Mouse (Mus musculus): ENCODE measurements at regions not wholly inside any gene's neighbourhood (a gene's known extent, or its start where the extent isn't known, plus 50 kb on each side); places are given as distances from the start of the nearest gene placed in this dataset.

DNA sequence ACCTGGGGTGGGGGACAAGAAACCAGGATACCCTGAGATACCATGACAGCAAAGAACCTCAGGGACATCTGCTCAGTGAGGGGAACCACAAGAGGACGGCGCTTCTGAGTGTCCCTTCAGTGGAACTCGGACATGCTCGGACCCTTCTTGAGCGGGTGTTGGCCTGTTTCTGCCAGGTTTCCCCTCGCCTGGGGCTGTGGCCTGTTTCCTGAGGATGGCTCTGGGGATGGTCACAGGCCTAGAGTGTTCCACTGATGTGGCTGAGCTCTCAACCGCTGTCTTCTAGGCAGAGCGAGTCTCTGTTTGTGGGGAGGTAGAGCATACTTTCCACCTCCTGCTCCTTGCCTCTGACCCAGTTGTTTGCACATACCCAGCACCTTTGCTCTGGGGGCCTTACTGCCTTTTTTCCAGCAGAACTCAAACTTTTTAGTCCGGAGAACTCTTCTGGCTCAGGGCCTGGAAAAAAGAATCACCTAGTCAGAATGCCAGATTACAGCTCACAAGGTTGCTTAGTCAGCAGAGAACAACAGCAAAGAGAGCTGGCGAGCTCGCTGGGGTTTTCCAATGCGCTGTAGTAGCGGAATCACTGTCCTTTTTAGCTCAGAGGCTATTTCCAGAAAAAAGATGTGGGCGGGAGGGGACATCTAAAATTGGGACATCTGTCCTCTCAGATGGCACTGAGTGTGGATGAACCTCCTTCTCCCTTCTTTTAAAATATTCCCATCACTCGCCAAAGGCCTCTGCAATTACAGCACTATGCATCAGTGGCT, 65.3 kb downstream of the Med10 start:
- Histone ChIP-seq H3K9me3 (ENCODE audit: low read length) (no peaks in the 10 kb centered on the region), H3K27me3 (ENCODE audit: insufficient read depth, low read length) (no peaks in the 10 kb centered on the region), H3K36me3 (ENCODE audit: insufficient read depth, low read length) (no peaks in the 10 kb centered on the region), H3K4me1 (replicated peaks; ENCODE audit: low read depth, low read length) (no peaks in the 10 kb centered on the region), H3K4me3 (replicated peaks; ENCODE audit: low read length) (no peak overlapping the region)
- TF ChIP-seq NANOG (IDR thresholded peaks at IDR 0.05; ENCODE audit: borderline replicate concordance, low read length) (no peak), POU5F1 (IDR thresholded peaks at IDR 0.05; ENCODE audit: borderline replicate concordance, low read length) (no peak), CTCF (conservative IDR thresholded peaks at IDR 0.05; ENCODE audit: low read length) (no peak)

DNA sequence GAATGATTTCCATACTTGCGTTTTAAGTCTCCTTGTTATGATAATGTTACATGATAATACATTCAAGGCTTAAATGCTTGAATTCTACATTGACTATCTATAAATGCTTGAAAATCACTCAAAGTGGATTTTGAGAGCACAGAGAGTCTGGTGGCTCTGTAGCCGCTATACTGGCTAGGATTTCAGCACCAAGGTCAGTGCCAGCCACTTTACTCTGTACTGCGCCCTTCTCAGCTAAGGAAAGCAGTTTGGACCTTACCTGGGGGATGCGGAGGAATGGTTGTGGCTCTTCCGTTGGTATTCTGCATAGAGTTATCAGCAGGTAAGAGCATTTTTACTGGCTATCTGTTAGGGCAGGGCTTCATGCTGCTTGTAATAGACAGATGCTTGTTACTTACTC, 94.3 kb downstream of the Med10 start:
- no peaks in the 10 kb centered on the region for H3K4me1 ChIP-seq (replicated peaks; ENCODE audit: low read depth, low read length)
- no peak for TF ChIP-seq CTCF (conservative IDR thresholded peaks at IDR 0.05; ENCODE audit: low read length)
- TF ChIP-seq NANOG (IDR thresholded peaks at IDR 0.05; ENCODE audit: borderline replicate concordance, low read length) = no peak
- TF ChIP-seq POU5F1 (IDR thresholded peaks at IDR 0.05; ENCODE audit: borderline replicate concordance, low read length) = no peak
- no peaks in the 10 kb centered on the region for H3K9me3 ChIP-seq (ENCODE audit: low read length)
- no peaks in the 10 kb centered on the region for H3K36me3 ChIP-seq (ENCODE audit: insufficient read depth, low read length)
- no peak overlapping the region for H3K4me3 ChIP-seq (replicated peaks; ENCODE audit: low read length)
- H3K27me3 ChIP-seq (ENCODE audit: insufficient read depth, low read length) = no peaks in the 10 kb centered on the region

DNA sequence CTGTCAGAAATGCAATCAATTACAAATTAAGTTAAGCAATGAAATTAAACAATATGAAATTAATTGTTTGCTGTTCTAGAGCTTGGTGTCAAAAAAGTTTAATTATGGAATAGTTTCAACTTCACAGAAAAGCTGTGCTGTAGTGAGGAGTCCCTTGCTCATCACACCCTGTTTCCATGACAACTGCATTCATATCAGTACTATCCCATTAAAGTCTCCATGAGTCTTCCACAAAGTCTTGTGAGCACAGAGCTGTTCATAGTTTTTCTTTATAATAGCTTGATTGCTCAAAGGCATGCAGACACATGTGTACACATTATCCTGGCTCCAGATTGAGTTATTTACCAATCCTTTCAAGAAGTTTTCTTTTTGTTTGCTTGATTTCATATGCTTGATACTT, 98.9 kb downstream of the Med10 start:
- Histone ChIP-seq H3K4me1 (replicated peaks; ENCODE audit: low read depth, low read length) (no peaks in the 10 kb centered on the region), H3K9me3 (ENCODE audit: low read length) (no peaks in the 10 kb centered on the region), H3K4me3 (replicated peaks; ENCODE audit: low read length) (no peak overlapping the region), H3K27me3 (ENCODE audit: insufficient read depth, low read length) (no peaks in the 10 kb centered on the region), H3K36me3 (ENCODE audit: insufficient read depth, low read length) (no peaks in the 10 kb centered on the region)
- no peak for TF ChIP-seq POU5F1 (IDR thresholded peaks at IDR 0.05; ENCODE audit: borderline replicate concordance, low read length)
- TF ChIP-seq CTCF (conservative IDR thresholded peaks at IDR 0.05; ENCODE audit: low read length) = no peak
- no peak for TF ChIP-seq NANOG (IDR thresholded peaks at IDR 0.05; ENCODE audit: borderline replicate concordance, low read length)

DNA sequence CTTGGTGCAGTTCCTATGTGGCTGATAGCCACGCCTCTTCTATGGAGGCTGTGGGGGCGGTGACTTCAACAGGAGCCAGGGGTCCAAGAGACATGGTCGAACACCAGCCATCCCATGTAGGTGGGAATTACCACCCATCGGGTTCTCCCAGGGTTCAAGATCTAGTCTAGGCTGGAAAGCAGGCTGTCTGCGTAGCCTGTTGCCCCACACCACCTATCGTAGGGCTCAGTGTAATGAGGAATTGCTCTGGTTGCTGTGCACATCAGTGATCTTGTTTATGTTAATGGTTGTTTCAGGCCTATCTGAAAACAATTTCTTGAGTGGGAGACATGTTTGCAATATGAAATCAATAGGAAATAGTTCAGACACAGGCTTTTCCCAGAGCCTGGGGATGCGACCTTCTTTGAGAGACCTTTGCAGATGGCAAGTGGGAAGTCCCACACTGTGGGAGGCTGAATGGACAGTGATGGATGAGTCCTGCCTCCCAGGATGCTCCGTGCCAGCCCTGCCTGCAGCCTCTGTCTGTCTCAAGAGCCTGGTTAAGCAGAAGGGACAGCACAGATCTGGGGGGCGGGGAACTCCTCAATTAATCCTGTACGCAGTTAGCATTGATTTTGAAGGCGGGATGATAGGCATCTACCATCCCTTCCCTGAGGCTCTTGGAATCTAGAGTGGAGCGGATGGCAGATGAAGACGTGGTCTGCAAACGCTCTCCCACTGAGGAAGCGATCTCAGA, 104.8 kb downstream of the Med10 start:
- Histone ChIP-seq H3K36me3 (ENCODE audit: insufficient read depth, low read length) (no peaks in the 10 kb centered on the region), H3K4me3 (replicated peaks; ENCODE audit: low read length) (peak overlapping the region; percentile 51), H3K27me3 (ENCODE audit: insufficient read depth, low read length) (0 out of 2 replicates have a peak, but pooled peaks cover 3% of the 10 kb centered on the region), H3K4me1 (replicated peaks; ENCODE audit: low read depth, low read length) (peaks cover 6% of the 10 kb centered on the region), H3K9me3 (ENCODE audit: low read length) (no peaks in the 10 kb centered on the region)
- no peak for TF ChIP-seq POU5F1 (IDR thresholded peaks at IDR 0.05; ENCODE audit: borderline replicate concordance, low read length)
- no peak for TF ChIP-seq NANOG (IDR thresholded peaks at IDR 0.05; ENCODE audit: borderline replicate concordance, low read length)
- no peak for TF ChIP-seq CTCF (conservative IDR thresholded peaks at IDR 0.05; ENCODE audit: low read length)

DNA sequence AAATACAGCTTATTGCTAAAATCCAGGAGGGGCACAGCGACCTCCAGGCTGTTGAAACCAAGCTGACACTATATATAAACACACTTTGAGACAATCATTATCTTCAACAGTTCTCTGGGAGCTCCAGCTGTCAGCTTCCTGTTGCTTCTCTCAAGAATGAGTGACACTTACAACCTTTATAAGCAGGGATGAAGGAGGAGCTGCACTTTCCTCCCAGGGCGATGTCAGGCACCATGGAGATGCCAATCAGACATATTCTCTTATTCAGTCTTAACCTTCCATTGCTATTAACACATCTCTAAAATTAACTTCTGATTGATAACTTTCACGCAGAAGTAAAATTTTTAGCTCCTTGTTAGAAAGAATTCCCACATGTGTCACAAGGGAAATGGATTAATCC, 113.6 kb downstream of the Med10 start:
- no peak for TF ChIP-seq NANOG (IDR thresholded peaks at IDR 0.05; ENCODE audit: borderline replicate concordance, low read length)
- no peak for TF ChIP-seq POU5F1 (IDR thresholded peaks at IDR 0.05; ENCODE audit: borderline replicate concordance, low read length)
- TF ChIP-seq CTCF (conservative IDR thresholded peaks at IDR 0.05; ENCODE audit: low read length) = no peak
- no peaks in the 10 kb centered on the region for H3K4me1 ChIP-seq (replicated peaks; ENCODE audit: low read depth, low read length)

DNA sequence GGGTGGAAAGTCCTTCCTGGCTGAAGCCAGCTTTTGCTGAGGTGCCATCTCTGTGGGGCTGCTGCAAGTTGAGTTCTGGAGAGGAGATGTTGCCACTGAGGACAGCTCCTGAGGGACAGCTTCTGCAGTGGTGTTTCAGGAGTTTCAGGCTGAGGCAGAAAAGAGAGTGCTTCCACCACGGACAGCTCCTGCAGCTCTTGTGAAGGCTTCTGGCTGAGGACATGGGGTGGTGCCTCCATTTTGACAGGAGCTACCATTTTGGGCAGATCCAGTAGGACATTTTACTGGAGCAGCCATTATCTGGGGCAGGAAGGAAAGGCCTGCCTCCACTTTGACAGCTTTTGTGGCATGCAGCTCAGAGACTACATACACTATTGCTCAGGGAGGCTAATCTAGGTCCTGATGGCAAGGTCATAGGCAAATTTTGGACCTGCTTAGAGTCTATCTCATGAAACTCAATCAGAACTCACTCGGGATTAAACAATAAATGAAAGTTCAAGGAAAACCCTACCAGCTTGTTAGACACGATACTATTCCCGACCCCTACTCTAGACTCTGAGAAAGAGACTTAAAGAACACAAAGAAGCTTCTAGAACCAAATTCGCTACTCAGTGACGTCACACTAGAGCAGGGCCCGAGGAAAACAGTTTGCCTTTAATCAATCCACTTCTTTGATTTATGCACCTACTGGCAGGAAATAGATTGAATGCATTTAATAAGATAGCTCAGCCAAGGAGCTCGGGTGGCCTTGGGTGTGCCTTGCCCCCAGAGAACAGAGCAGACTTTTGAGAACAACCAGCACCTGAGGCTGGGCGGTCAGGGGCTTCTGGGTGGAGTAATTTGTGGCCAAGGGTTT, 130.7 kb downstream of the Med10 start:
- H3K4me3 ChIP-seq (replicated peaks; ENCODE audit: low read length) = no peak overlapping the region
- TF ChIP-seq POU5F1 (IDR thresholded peaks at IDR 0.05; ENCODE audit: borderline replicate concordance, low read length) = no peak
- no peak for TF ChIP-seq NANOG (IDR thresholded peaks at IDR 0.05; ENCODE audit: borderline replicate concordance, low read length)
- TF ChIP-seq CTCF (conservative IDR thresholded peaks at IDR 0.05; ENCODE audit: low read length) = no peak
- H3K9me3 ChIP-seq (ENCODE audit: low read length) = no peaks in the 10 kb centered on the region

More for the DNA sequence above, 113.6 kb downstream of the Med10 start:
- Histone ChIP-seq H3K27me3 (ENCODE audit: insufficient read depth, low read length) (no peaks in the 10 kb centered on the region), H3K9me3 (ENCODE audit: low read length) (peaks cover 15% of the 10 kb centered on the region), H3K36me3 (ENCODE audit: insufficient read depth, low read length) (no peaks in the 10 kb centered on the region), H3K4me3 (replicated peaks; ENCODE audit: low read length) (no peak overlapping the region)

DNA sequence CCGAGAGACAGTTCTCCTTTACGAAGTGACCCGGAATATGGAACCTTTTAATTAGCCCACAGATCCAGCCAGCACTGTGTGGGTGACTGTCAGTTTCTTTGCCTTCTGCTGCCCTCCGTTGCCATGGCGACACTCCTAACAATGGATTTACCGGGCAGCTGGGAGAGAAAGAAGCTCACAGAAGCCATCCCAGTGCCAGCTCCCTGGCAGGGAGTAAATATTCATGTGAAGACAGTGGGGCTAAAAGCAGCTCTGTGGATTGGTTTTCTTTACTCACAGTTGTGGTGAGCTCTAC, 131.3 kb downstream of the Med10 start:
- H3K27me3 ChIP-seq (ENCODE audit: insufficient read depth, low read length) = no peaks in the 10 kb centered on the region
- no peak overlapping the region for H3K4me3 ChIP-seq (replicated peaks; ENCODE audit: low read length)
- TF ChIP-seq CTCF (conservative IDR thresholded peaks at IDR 0.05; ENCODE audit: low read length) (no peak), POU5F1 (IDR thresholded peaks at IDR 0.05; ENCODE audit: borderline replicate concordance, low read length) (no peak), NANOG (IDR thresholded peaks at IDR 0.05; ENCODE audit: borderline replicate concordance, low read length) (no peak)
- no peaks in the 10 kb centered on the region for H3K36me3 ChIP-seq (ENCODE audit: insufficient read depth, low read length)
- H3K9me3 ChIP-seq (ENCODE audit: low read length) = no peaks in the 10 kb centered on the region
- H3K4me1 ChIP-seq (replicated peaks; ENCODE audit: low read depth, low read length) = no peaks in the 10 kb centered on the region

More for the DNA sequence above, 130.7 kb downstream of the Med10 start:
- H3K27me3 ChIP-seq (ENCODE audit: insufficient read depth, low read length) = no peaks in the 10 kb centered on the region
- H3K4me1 ChIP-seq (replicated peaks; ENCODE audit: low read depth, low read length) = no peaks in the 10 kb centered on the region
- H3K36me3 ChIP-seq (ENCODE audit: insufficient read depth, low read length) = no peaks in the 10 kb centered on the region

DNA sequence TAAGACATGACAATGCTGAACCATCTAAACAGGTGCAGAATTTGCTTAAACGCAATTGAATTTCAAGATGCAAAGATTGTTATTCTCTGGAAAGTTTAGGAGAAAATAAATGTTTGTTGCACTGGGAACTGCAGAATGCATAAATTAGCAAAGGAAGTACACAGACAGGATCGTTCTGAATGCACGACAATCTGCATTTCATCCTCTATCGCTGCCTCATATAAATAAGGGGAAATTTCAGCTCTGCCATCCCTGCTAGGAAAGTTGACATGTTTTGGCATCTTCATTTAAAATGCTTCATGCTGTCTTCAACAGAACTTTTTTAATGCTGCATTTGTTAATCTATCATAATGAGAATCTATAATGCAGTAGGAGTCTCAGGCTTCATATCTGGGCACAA, 137.6 kb downstream of the Med10 start:
- no peaks in the 10 kb centered on the region for H3K27me3 ChIP-seq (ENCODE audit: insufficient read depth, low read length)
- no peaks in the 10 kb centered on the region for H3K9me3 ChIP-seq (ENCODE audit: low read length)
- no peaks in the 10 kb centered on the region for H3K36me3 ChIP-seq (ENCODE audit: insufficient read depth, low read length)
- TF ChIP-seq NANOG (IDR thresholded peaks at IDR 0.05; ENCODE audit: borderline replicate concordance, low read length) (no peak), POU5F1 (IDR thresholded peaks at IDR 0.05; ENCODE audit: borderline replicate concordance, low read length) (no peak), CTCF (conservative IDR thresholded peaks at IDR 0.05; ENCODE audit: low read length) (no peak)
- H3K4me3 ChIP-seq (replicated peaks; ENCODE audit: low read length) = no peak overlapping the region
- H3K4me1 ChIP-seq (replicated peaks; ENCODE audit: low read depth, low read length) = no peaks in the 10 kb centered on the region

Data from E14TG2a.4 (cell line).